ENCODE assay signal across 8 mouse cellular contexts in genomic region chr15:102692321-102692804, GRCm38 (mm10). TPM values are rescaled to one million over a fixed set of nuclear protein-coding genes. Genes with fewer than 3 reads are reported as not detected.
DNase-seq lines count a peak whose midpoint lies in the region; ATAC-seq lines count a peak whose summit lies in the region.

No protein-coding gene starts in this region.

- H3K4me3 ChIP-seq in liver, embryonic 11.5 days (ENCODE audit: low read depth, low read length) = peak overlapping the region; percentile 50
- H3K4me3 ChIP-seq in hindbrain, embryonic 11.5 days (ENCODE audit: low read depth, low read length) = peak overlapping the region; percentile 30
- peak overlapping the region; percentile 43 for H3K4me3 ChIP-seq in midbrain, embryonic 13.5 days (replicated peaks)

- peak overlapping the region; percentile 76 for H3K4me2 ChIP-seq in liver, embryonic 11.5 days
- H3K4me2 ChIP-seq in hindbrain, embryonic 11.5 days (replicated peaks; ENCODE audit: low read depth, low read length) = peak overlapping the region; percentile 65
- H3K4me2 ChIP-seq in midbrain, embryonic 13.5 days (replicated peaks) = peak overlapping the region; percentile 68

- DNase-seq in liver, embryonic 11.5 days (ENCODE audit: low spot score) = no peak
- no peak for DNase-seq in liver
- peak; percentile 55 to 56 for DNase-seq in cerebellum, postnatal 14 days
- peak; percentile 69 for DNase-seq in hindbrain, embryonic 11.5 days (ENCODE audit: low spot score)
- DNase-seq in layer of hippocampus, postnatal 10 days (ENCODE audit: low spot score in 2 of 2) = no peak
- no peak for DNase-seq in right cerebral cortex, postnatal 10 days (ENCODE audit: low spot score in 2 of 2)
- DNase-seq in adrenal gland, postnatal 36 days = no peak

- H3K27ac ChIP-seq in liver, embryonic 11.5 days (ENCODE audit: low read depth, low read length) = no peak overlapping the region
- H3K27ac ChIP-seq in hindbrain, embryonic 11.5 days (ENCODE audit: low read depth, low read length) = no peak overlapping the region; the same call in 1 of the 2 replicates
- peak overlapping the region; percentile 70 for H3K27ac ChIP-seq in midbrain, embryonic 13.5 days

- peaks cover 79% of the 10 kb centered on the region for H3K27me3 ChIP-seq in liver, embryonic 11.5 days (replicated peaks; ENCODE audit: control insufficient read depth, insufficient read depth, low read length)
- peaks cover 50% of the 10 kb centered on the region for H3K27me3 ChIP-seq in hindbrain, embryonic 11.5 days (ENCODE audit: control insufficient read depth, insufficient read depth, low read length)
- peaks cover 64% of the 10 kb centered on the region for H3K27me3 ChIP-seq in midbrain, embryonic 13.5 days

- no peak overlapping the region for H3K9ac ChIP-seq in liver, embryonic 11.5 days (ENCODE audit: low read depth, low read length)
- peak overlapping the region; percentile 8; the same call in 1 of the 2 replicates for H3K9ac ChIP-seq in hindbrain, embryonic 11.5 days (ENCODE audit: low read depth, low read length)
- peak overlapping the region; percentile 64 for H3K9ac ChIP-seq in midbrain, embryonic 13.5 days (replicated peaks)

- no peaks in the 10 kb centered on the region for H3K9me3 ChIP-seq in liver, embryonic 11.5 days (ENCODE audit: control insufficient read depth, low read length)
- H3K9me3 ChIP-seq in hindbrain, embryonic 11.5 days (ENCODE audit: control insufficient read depth, low read length) = no peaks in the 10 kb centered on the region
- H3K9me3 ChIP-seq in midbrain, embryonic 13.5 days = no peaks in the 10 kb centered on the region

- WGBS in liver, embryonic 11.5 days = 5% methylated on average over 26 of the region's 26 CpGs
- 2% methylated on average over 26 of the region's 26 CpGs for WGBS in hindbrain, embryonic 11.5 days
- under 1% methylated on average over 26 of the region's 26 CpGs for WGBS in midbrain, embryonic 13.5 days

- H3K36me3 ChIP-seq in liver, embryonic 11.5 days (ENCODE audit: control insufficient read depth, insufficient read depth, low read length) = no peaks in the 10 kb centered on the region
- no peaks in the 10 kb centered on the region for H3K36me3 ChIP-seq in hindbrain, embryonic 11.5 days (ENCODE audit: control insufficient read depth, insufficient read depth, low read length)
- H3K36me3 ChIP-seq in midbrain, embryonic 13.5 days = no peaks in the 10 kb centered on the region

- H3K4me1 ChIP-seq in liver, embryonic 11.5 days (replicated peaks; ENCODE audit: control insufficient read depth, insufficient read depth, low read length) = no peaks in the 10 kb centered on the region
- H3K4me1 ChIP-seq in hindbrain, embryonic 11.5 days (replicated peaks; ENCODE audit: control insufficient read depth, insufficient read depth, low read length) = peaks cover 9% of the 10 kb centered on the region
- H3K4me1 ChIP-seq in midbrain, embryonic 13.5 days (replicated peaks) = peaks cover 30% of the 10 kb centered on the region

- no peak for ATAC-seq in liver, embryonic 11.5 days (replicated peaks; ENCODE audit: low FRiP score)
- peak; percentile 73 for ATAC-seq in hindbrain, embryonic 11.5 days (ENCODE audit: low FRiP score)
- peak; percentile 62 for ATAC-seq in midbrain, embryonic 13.5 days

RNA-seq across cellular contexts. Expression of gene Atp5g2, which starts 20.2 kb away (rescaled TPM):
- polyA plus RNA-seq in liver, embryonic 11.5 days (2014; fragmentation: Nextera tagmentation; extraction: Ambion mirVana) = 60.2 and 74.2 TPM in 2 replicates
- 57.6 and 66.0 TPM in 2 replicates for polyA plus RNA-seq in hindbrain, embryonic 11.5 days (2014; fragmentation: Nextera tagmentation; extraction: Ambion mirVana)
- 58.9 and 59.1 TPM in 2 replicates for polyA plus RNA-seq in midbrain, embryonic 13.5 days (2015; fragmentation: Nextera tagmentation; extraction: Ambion mirVana)
- 10 to 100 TPM in 1 of 2 experiments, 1 to 10 TPM in 1; 5.9 to 17.8 TPM for total RNA-seq in layer of hippocampus, postnatal 10 days (2021)
- 10 to 100 TPM; 16.8 to 20.8 TPM for total RNA-seq in adrenal gland, postnatal 36 days (2021)

RNA-seq across cellular contexts. Expression of gene Calcoco1, which starts 29.6 kb away (rescaled TPM):
- polyA plus RNA-seq in liver, embryonic 11.5 days (2014; fragmentation: Nextera tagmentation; extraction: Ambion mirVana) = 15.0 and 16.2 TPM in 2 replicates
- polyA plus RNA-seq in hindbrain, embryonic 11.5 days (2014; fragmentation: Nextera tagmentation; extraction: Ambion mirVana) = 26.2 and 30.1 TPM in 2 replicates
- polyA plus RNA-seq in midbrain, embryonic 13.5 days (2015; fragmentation: Nextera tagmentation; extraction: Ambion mirVana) = 41.9 and 51.1 TPM in 2 replicates
- 10 to 100 TPM; 57.7 to 62.7 TPM for total RNA-seq in layer of hippocampus, postnatal 10 days (2021)
- total RNA-seq in adrenal gland, postnatal 36 days (2021) = 100 to 1,000 TPM in 1 of 2 experiments, 10 to 100 TPM in 1; 92.7 to 110 TPM

Comparison
In these comparisons a context has a peak if more than half of its experiments do, and no peak if none do; other contexts are left out.
1. DNase-seq: peak in cerebellum, postnatal 14 days (2 of 2) and hindbrain, embryonic 11.5 days (single experiment); none in liver, embryonic 11.5 days (single experiment), liver (single experiment), layer of hippocampus, postnatal 10 days (0 of 2), right cerebral cortex, postnatal 10 days (0 of 2) and adrenal gland, postnatal 36 days (0 of 2).
2. Peak in every context shown above with its lines, with median percentiles within 50 percentile points of each other: H3K4me2 ChIP-seq and H3K4me3 ChIP-seq.